Mouse (Mus musculus) limb, embryonic 14.5 days (tissue): ENCODE measurements at regions not wholly inside any gene's neighbourhood (a gene's known extent, or its start where the extent isn't known, plus 50 kb on each side); places are given as distances from the start of the nearest gene placed in this dataset.

Experiments used
- ATAC-seq: fragments of 200-750 bp; cut with Nextera tagmentation; 2 replicates; pipeline ENCODE4 v1.8.0; 2017; ENCODE audit warnings: low read depth, moderate number of reproducible peaks, moderate TSS enrichment; ENCODE audit not compliant: low FRiP score
- DNase-seq: peaks from one replicate; pipeline ENCODE4 v3.0.0-alpha.2; 2015; ENCODE audit warnings: low spot score
- H3K27ac ChIP-seq: fragments of 300-500 bp; sonication (generic); replicated peaks from 2 replicates; pipeline ENCODE4 v1.5.1; 2014; ENCODE audit warnings: low read depth, mild to moderate bottlenecking, low read length, moderate library complexity, mixed read lengths
- H3K27me3 ChIP-seq: fragments of 300-500 bp; sonication (generic); 2 replicates; pipeline ENCODE4 v1.6.1; 2014; ENCODE audit warnings: low read length, mixed read lengths; ENCODE audit not compliant: control insufficient read depth, insufficient read depth
- H3K36me3 ChIP-seq: fragments of 300-500 bp; sonication (generic); 2 replicates; pipeline ENCODE4 v1.6.1; 2014; ENCODE audit warnings: mild to moderate bottlenecking, low read length, moderate library complexity, mixed read lengths; ENCODE audit not compliant: control insufficient read depth, insufficient read depth
- H3K4me1 ChIP-seq: fragments of 300-500 bp; sonication (generic); 2 replicates; pipeline ENCODE4 v1.6.1; 2014; ENCODE audit warnings: antibody characterized with exemption, low read length, mixed read lengths; ENCODE audit not compliant: control insufficient read depth, insufficient read depth
- H3K4me2 ChIP-seq: fragments of 300-500 bp; sonication (generic); replicated peaks from 2 replicates; pipeline ENCODE4 v1.6.1; 2014; ENCODE audit warnings: low read depth, mild to moderate bottlenecking, low read length, moderate library complexity; ENCODE audit not compliant: severe bottlenecking
- H3K4me3 ChIP-seq: fragments of 300-500 bp; sonication (generic); replicated peaks from 2 replicates; pipeline ENCODE4 v1.5.1; 2014; ENCODE audit warnings: low read length
- H3K9ac ChIP-seq: fragments of 300-500 bp; sonication (generic); 2 replicates; pipeline ENCODE4 v1.6.1; 2014; ENCODE audit warnings: mild to moderate bottlenecking, low read depth, low read length, moderate library complexity; ENCODE audit not compliant: severe bottlenecking
- H3K9me3 ChIP-seq: fragments of 300-500 bp; sonication (generic); 2 replicates; pipeline ENCODE4 v1.6.1; 2016; ENCODE audit warnings: low read length; ENCODE audit not compliant: control insufficient read depth
- POLR2A ChIP-seq: fragments of 200-500 bp; IDR thresholded peaks from 2 replicates; pipeline ENCODE4 v1.8.0; 2012; ENCODE audit warnings: inconsistent platforms, mild to moderate bottlenecking, moderate library complexity, borderline replicate concordance; ENCODE audit not compliant: insufficient read depth, insufficient read length; ENCODE audit errors: extremely low read depth
- WGBS: fragments of 180-500 bp; shearing (Covaris S2); extraction: QIAGEN DNeasy Blood & Tissue Kit; methylation state at CpG from one replicate; pipeline ENCODE4 v1.1.7; 2014; 5-methylcytosine and 5-hydroxymethylcytosine counted together

- Histone ChIP-seq H3K9me3 (no peaks in the 10 kb centered on the region), H3K27ac (no peak overlapping the region), H3K36me3 (no peaks in the 10 kb centered on the region), H3K27me3 (peaks cover 78% of the 10 kb centered on the region), H3K9ac (no peak overlapping the region), H3K4me3 (no peak overlapping the region), H3K4me1 (no peaks in the 10 kb centered on the region), H3K4me2 (no peak overlapping the region)
- 4% methylated on average over 12 of the region's 12 CpGs for WGBS
- TF ChIP-seq POLR2A = no peak
- DNase-seq (no peak), ATAC-seq (no peak)
Observed at GRCm38 (mm10) chr19:44683191-44683590, 72.7 kb upstream of the Pax2 start.

GRCm38 (mm10) chr19:44684061-44684514 lies 71.8 kb upstream of the Pax2 start:
- Histone ChIP-seq H3K9me3 (no peaks in the 10 kb centered on the region), H3K36me3 (no peaks in the 10 kb centered on the region), H3K9ac (no peak overlapping the region), H3K4me2 (peak overlapping the region; percentile 35), H3K4me3 (peak overlapping the region; percentile 29), H3K27me3 (peaks cover 71% of the 10 kb centered on the region), H3K4me1 (no peaks in the 10 kb centered on the region), H3K27ac (no peak overlapping the region)
- ATAC-seq (no peak), DNase-seq (no peak)
- TF ChIP-seq POLR2A = no peak
- 3% methylated on average over 46 of the region's 48 CpGs for WGBS

- no peak overlapping the region for H3K9ac ChIP-seq
- no peak for DNase-seq
- WGBS = 47% methylated on average over 7 of the region's 7 CpGs
- no peaks in the 10 kb centered on the region for H3K4me1 ChIP-seq
- ATAC-seq = no peak
- no peak overlapping the region for H3K4me3 ChIP-seq
- no peaks in the 10 kb centered on the region for H3K9me3 ChIP-seq
- H3K4me2 ChIP-seq = no peak overlapping the region
- H3K27ac ChIP-seq = no peak overlapping the region
- H3K36me3 ChIP-seq = no peaks in the 10 kb centered on the region
- no peak for TF ChIP-seq POLR2A
- peaks cover 53% of the 10 kb centered on the region for H3K27me3 ChIP-seq
Observed at GRCm38 (mm10) chr19:44686061-44686460, 69.8 kb upstream of the Pax2 start.

GRCm38 (mm10) chr19:44692396-44692795 lies 63.4 kb upstream of the Pax2 start:
- 2% methylated on average over 17 of the region's 17 CpGs for WGBS
- DNase-seq (peak; percentile 88), ATAC-seq (no peak)
- 0 out of 2 replicates have a peak overlapping the region, but pooled peaks have one; percentile 10 for H3K4me3 ChIP-seq
- no peak for TF ChIP-seq POLR2A
- 0 out of 2 replicates have a peak overlapping the region, but pooled peaks have one; percentile 17 for H3K4me2 ChIP-seq
- H3K27me3 ChIP-seq = peaks cover 44% of the 10 kb centered on the region
- H3K36me3 ChIP-seq = no peaks in the 10 kb centered on the region
- H3K9ac ChIP-seq = no peak overlapping the region
- no peak overlapping the region for H3K27ac ChIP-seq
- H3K9me3 ChIP-seq = no peaks in the 10 kb centered on the region
- H3K4me1 ChIP-seq = 0 out of 2 replicates have a peak, but pooled peaks cover 4% of the 10 kb centered on the region

- no peaks in the 10 kb centered on the region for H3K9me3 ChIP-seq
- H3K4me1 ChIP-seq = 0 out of 2 replicates have a peak, but pooled peaks cover 4% of the 10 kb centered on the region
- no peak for TF ChIP-seq POLR2A
- WGBS = 2% methylated on average over 16 of the region's 16 CpGs
- 0 out of 2 replicates have a peak overlapping the region, but pooled peaks have one; percentile 10 for H3K4me3 ChIP-seq
- H3K4me2 ChIP-seq = 0 out of 2 replicates have a peak overlapping the region, but pooled peaks have one; percentile 17
- no peak overlapping the region for H3K9ac ChIP-seq
- H3K27ac ChIP-seq = no peak overlapping the region
- ATAC-seq (no peak), DNase-seq (no peak)
- no peaks in the 10 kb centered on the region for H3K36me3 ChIP-seq
- H3K27me3 ChIP-seq = peaks cover 48% of the 10 kb centered on the region
Observed at GRCm38 (mm10) chr19:44692816-44693215, 63.0 kb upstream of the Pax2 start.
